8 mouse cellular contexts compared by ENCODE assay signal in the genomic region with DNA sequence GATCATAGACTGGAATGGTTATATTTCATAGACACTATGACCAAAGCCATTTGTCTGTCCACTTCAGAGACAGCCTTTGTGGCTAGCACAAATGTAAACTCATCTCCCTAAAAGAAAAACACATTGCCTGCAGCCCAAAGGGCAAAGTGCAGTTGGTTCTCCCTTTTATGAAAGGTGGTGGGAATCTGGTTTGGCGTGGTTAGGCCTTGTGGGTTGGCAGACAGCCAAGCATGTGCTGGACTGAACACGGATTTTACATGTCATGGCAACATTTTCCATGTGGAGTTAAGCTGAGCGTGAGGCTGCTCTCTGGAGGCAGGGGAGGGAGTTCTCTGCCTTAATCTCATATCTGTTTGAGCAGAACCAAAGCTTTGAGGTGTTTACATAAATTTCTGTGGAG.
A peak's percentile ranks its signal among the peaks of the same experiment; 100 is the strongest.
DNase-seq lines count a peak whose midpoint lies in the region; ATAC-seq and TF ChIP-seq lines count a peak whose summit lies in the region.
"Had no signal": no experiment of that assay in that cellular context is flagged by ENCODE, and none has a peak within 500 bp of the region (broad histone marks: within the 10 kb centered on the region; RNA-seq: fewer than 3 reads in every experiment).

No protein-coding gene starts in this region.

- ATAC-seq in neural tube, embryonic 11.5 days (ENCODE audit: insufficient read depth, low FRiP score, low TSS enrichment): no peak
- ATAC-seq in neural tube, embryonic 15.5 days (ENCODE audit: low FRiP score): no peak
- no peak for ATAC-seq in heart, embryonic 16.5 days (replicated peaks; ENCODE audit: extremely low read depth, insufficient read depth, low FRiP score)
- 0 out of 2 replicates have a peak, but pooled peaks have one; percentile 51 for ATAC-seq in limb, embryonic 13.5 days (ENCODE audit: low FRiP score, low read depth)
- ATAC-seq in stomach, embryonic 16.5 days (ENCODE audit: insufficient read depth, low FRiP score): peak; percentile 70
- ATAC-seq in inflammation-experienced regulatory T-cells, adult 6 months: no peak
- no peak for ATAC-seq in forebrain, postnatal 0 days

- 50% methylated on average over 3 of the region's 3 CpGs for WGBS in neural tube, embryonic 11.5 days
- WGBS in neural tube, embryonic 15.5 days: 39% methylated on average over 3 of the region's 3 CpGs
- WGBS in heart, embryonic 16.5 days: 40% methylated on average over 3 of the region's 3 CpGs
- WGBS in limb, embryonic 13.5 days: 5% methylated on average over 3 of the region's 3 CpGs
- 11% methylated on average over 3 of the region's 3 CpGs for WGBS in stomach, embryonic 16.5 days
- WGBS in forebrain, postnatal 0 days: 45% methylated on average over 3 of the region's 3 CpGs

- no peak overlapping the region for H3K4me3 ChIP-seq in neural tube, embryonic 11.5 days (ENCODE audit: low read depth, low read length)
- H3K4me3 ChIP-seq in neural tube, embryonic 15.5 days (replicated peaks): no peak overlapping the region
- no peak overlapping the region for H3K4me3 ChIP-seq in heart, embryonic 16.5 days (ENCODE audit: low read length)
- H3K4me3 ChIP-seq in limb, embryonic 13.5 days: no peak overlapping the region
- no peak overlapping the region for H3K4me3 ChIP-seq in stomach, embryonic 16.5 days (replicated peaks; ENCODE audit: low read length)
- no peak overlapping the region for H3K4me3 ChIP-seq in forebrain, postnatal 0 days (ENCODE audit: low read depth, low read length)

- no peak overlapping the region for H3K9ac ChIP-seq in neural tube, embryonic 11.5 days (ENCODE audit: low read length)
- no peak overlapping the region for H3K9ac ChIP-seq in neural tube, embryonic 15.5 days (replicated peaks)
- no peak overlapping the region for H3K9ac ChIP-seq in heart, embryonic 16.5 days (ENCODE audit: low read length)
- H3K9ac ChIP-seq in limb, embryonic 13.5 days: no peak overlapping the region
- H3K9ac ChIP-seq in stomach, embryonic 16.5 days (ENCODE audit: low read length): no peak overlapping the region
- H3K9ac ChIP-seq in forebrain, postnatal 0 days: no peak overlapping the region

- H3K4me1 ChIP-seq in neural tube, embryonic 11.5 days (ENCODE audit: control insufficient read depth, insufficient read depth, low read length): peaks cover 3% of the 10 kb centered on the region; the same call in 1 of the 2 replicates
- H3K4me1 ChIP-seq in neural tube, embryonic 15.5 days: peaks cover 8% of the 10 kb centered on the region; the same call in 1 of the 2 replicates
- peaks cover 15% of the 10 kb centered on the region for H3K4me1 ChIP-seq in heart, embryonic 16.5 days (ENCODE audit: control insufficient read depth, insufficient read depth, low read length)
- H3K4me1 ChIP-seq in limb, embryonic 13.5 days: peaks cover 24% of the 10 kb centered on the region
- H3K4me1 ChIP-seq in stomach, embryonic 16.5 days (ENCODE audit: control insufficient read depth, insufficient read depth, low read length): peaks cover 28% of the 10 kb centered on the region
- no peaks in the 10 kb centered on the region for H3K4me1 ChIP-seq in forebrain, postnatal 0 days (ENCODE audit: insufficient read depth)

- TF ChIP-seq CTCF in forebrain, postnatal 0 days (IDR thresholded peaks at IDR 0.05; ENCODE audit: low read depth): no peak

- H3K27ac ChIP-seq in neural tube, embryonic 11.5 days (ENCODE audit: low read depth, low read length): no peak overlapping the region
- H3K27ac ChIP-seq in neural tube, embryonic 15.5 days (replicated peaks): no peak overlapping the region
- H3K27ac ChIP-seq in heart, embryonic 16.5 days (ENCODE audit: low read length): peak overlapping the region; percentile 17
- peak overlapping the region; percentile 72; the same call in 1 of the 2 replicates for H3K27ac ChIP-seq in limb, embryonic 13.5 days
- peak overlapping the region; percentile 93 for H3K27ac ChIP-seq in stomach, embryonic 16.5 days (ENCODE audit: low read length)
- H3K27ac ChIP-seq in forebrain, postnatal 0 days (ENCODE audit: low read depth, low read length): no peak overlapping the region
- H3K27ac ChIP-seq: macrophage had no signal

- H3K36me3 ChIP-seq in neural tube, embryonic 11.5 days (ENCODE audit: control insufficient read depth, insufficient read depth, low read length): no peaks in the 10 kb centered on the region
- no peaks in the 10 kb centered on the region for H3K36me3 ChIP-seq in neural tube, embryonic 15.5 days
- no peaks in the 10 kb centered on the region for H3K36me3 ChIP-seq in heart, embryonic 16.5 days (ENCODE audit: control insufficient read depth, insufficient read depth)
- H3K36me3 ChIP-seq in limb, embryonic 13.5 days: no peaks in the 10 kb centered on the region
- H3K36me3 ChIP-seq in stomach, embryonic 16.5 days (ENCODE audit: control insufficient read depth, insufficient read depth, low read length): no peaks in the 10 kb centered on the region
- H3K36me3 ChIP-seq in forebrain, postnatal 0 days (ENCODE audit: insufficient read depth): no peaks in the 10 kb centered on the region

- H3K9me3 ChIP-seq in neural tube, embryonic 11.5 days (ENCODE audit: control insufficient read depth, low read length): no peaks in the 10 kb centered on the region
- no peaks in the 10 kb centered on the region for H3K9me3 ChIP-seq in neural tube, embryonic 15.5 days (replicated peaks)
- no peaks in the 10 kb centered on the region for H3K9me3 ChIP-seq in heart, embryonic 16.5 days (replicated peaks; ENCODE audit: control insufficient read depth, low read length)
- H3K9me3 ChIP-seq in limb, embryonic 13.5 days: no peaks in the 10 kb centered on the region
- no peaks in the 10 kb centered on the region for H3K9me3 ChIP-seq in stomach, embryonic 16.5 days (replicated peaks; ENCODE audit: control insufficient read depth, low read length)
- no peaks in the 10 kb centered on the region for H3K9me3 ChIP-seq in forebrain, postnatal 0 days (ENCODE audit: low read length)

- DNase-seq in neural tube, embryonic 11.5 days (ENCODE audit: low spot score): peak; percentile 25
- DNase-seq in forebrain, postnatal 0 days: no peak

- H3K27me3 ChIP-seq in neural tube, embryonic 11.5 days (ENCODE audit: control insufficient read depth, insufficient read depth, low read length): no peaks in the 10 kb centered on the region
- H3K27me3 ChIP-seq in neural tube, embryonic 15.5 days (replicated peaks): no peaks in the 10 kb centered on the region
- no peaks in the 10 kb centered on the region for H3K27me3 ChIP-seq in heart, embryonic 16.5 days (ENCODE audit: control insufficient read depth, insufficient read depth, low read length)
- H3K27me3 ChIP-seq in limb, embryonic 13.5 days: no peaks in the 10 kb centered on the region
- no peaks in the 10 kb centered on the region for H3K27me3 ChIP-seq in stomach, embryonic 16.5 days (ENCODE audit: control insufficient read depth, insufficient read depth, low read length)
- no peaks in the 10 kb centered on the region for H3K27me3 ChIP-seq in forebrain, postnatal 0 days (ENCODE audit: insufficient read depth, low read length)

- no peak overlapping the region for H3K4me2 ChIP-seq in neural tube, embryonic 11.5 days (ENCODE audit: low read depth)
- H3K4me2 ChIP-seq in neural tube, embryonic 15.5 days: no peak overlapping the region
- H3K4me2 ChIP-seq in heart, embryonic 16.5 days (ENCODE audit: low read depth, low read length): no peak overlapping the region
- H3K4me2 ChIP-seq in limb, embryonic 13.5 days (replicated peaks): no peak overlapping the region
- no peak overlapping the region for H3K4me2 ChIP-seq in stomach, embryonic 16.5 days (ENCODE audit: low read depth, low read length)
- H3K4me2 ChIP-seq in forebrain, postnatal 0 days (ENCODE audit: low read depth): no peak overlapping the region

Comparison
In these comparisons a context has a peak if more than half of its experiments do, and no peak if none do; other contexts are left out.
1. ATAC-seq: peak in limb, embryonic 13.5 days (single experiment) and stomach, embryonic 16.5 days (single experiment); none in neural tube, embryonic 11.5 days (single experiment), neural tube, embryonic 15.5 days (single experiment), heart, embryonic 16.5 days (single experiment), inflammation-experienced regulatory T-cells, adult 6 months (single experiment) and forebrain, postnatal 0 days (single experiment).
2. H3K27ac ChIP-seq: peak in heart, embryonic 16.5 days (single experiment), limb, embryonic 13.5 days (single experiment) and stomach, embryonic 16.5 days (single experiment); none in neural tube, embryonic 11.5 days (single experiment), neural tube, embryonic 15.5 days (single experiment) and forebrain, postnatal 0 days (single experiment).